Mouse (Mus musculus) small intestine, adult 2 months (tissue): Measurements from ENCODE around the gene Tcap. TPM values are rescaled to one million over a fixed set of nuclear protein-coding genes. Genes with fewer than 3 reads are reported as not detected.
"Not testable (repeated sequence)": the region's sequence is repeated elsewhere in the genome, so short reads cannot be mapped to it uniquely, and the experiment has no call there.

Experiments used
- H3K27ac ChIP-seq: fragments of 200-500 bp; 2 replicates; pipeline ENCODE4 v1.5.1; 2012; ENCODE audit warnings: low read depth, low read length, control low read depth, inconsistent platforms; ENCODE audit not compliant: insufficient read depth
- H3K27me3 ChIP-seq: fragments of 200-500 bp; 2 replicates; pipeline ENCODE4 v1.6.1; 2012; ENCODE audit warnings: mild to moderate bottlenecking, moderate library complexity, low read length, inconsistent platforms; ENCODE audit not compliant: control insufficient read depth, insufficient read depth
- H3K36me3 ChIP-seq: fragments of 200-500 bp; 2 replicates; pipeline ENCODE4 v1.6.1; 2012; ENCODE audit warnings: mild to moderate bottlenecking, low read length, control low read depth, inconsistent platforms; ENCODE audit not compliant: control insufficient read depth, insufficient read depth
- H3K4me1 ChIP-seq: fragments of 200-500 bp; 2 replicates; pipeline ENCODE4 v1.6.1; 2012; ENCODE audit warnings: low read length, inconsistent platforms, mixed read lengths; ENCODE audit not compliant: control insufficient read depth, insufficient read depth, insufficient read length
- H3K4me3 ChIP-seq: fragments of 200-500 bp; 2 replicates; pipeline ENCODE4 v1.5.1; 2012; ENCODE audit warnings: low read depth, mild to moderate bottlenecking, control low read depth, inconsistent platforms, low read length, moderate library complexity
- CTCF ChIP-seq: fragments of 200-500 bp; IDR thresholded peaks from 2 replicates; pipeline ENCODE4 v1.5.1; 2012; ENCODE audit warnings: low read depth, mild to moderate bottlenecking, control low read depth, inconsistent platforms, low read length, moderate library complexity, mixed read lengths; ENCODE audit not compliant: insufficient replicate concordance, insufficient read length; ENCODE audit errors: extremely low read depth
- POLR2A ChIP-seq: fragments of 200-500 bp; IDR thresholded peaks from 2 replicates; pipeline ENCODE4 v1.6.1; 2012; ENCODE audit warnings: low read depth, mild to moderate bottlenecking, control low read depth, inconsistent platforms, low read length, moderate library complexity
- WGBS: fragments of 180-500 bp; shearing (Covaris S2); methylation state at CpG from one replicate; pipeline ENCODE4 v1.1.7; 2018; 5-methylcytosine and 5-hydroxymethylcytosine counted together
- polyA plus RNA-seq: library from polyadenylated mRNA; depleted of rRNA; stranded (reverse); fragments of >200 nt; gene quantifications from 2 replicates; pipeline ENCODE4 v1.2.3, GENCODE M21; 2012

Tcap gene
- polyA plus RNA-seq, 1 experiment: 0.42 TPM

- WGBS: 92% methylated on average over 6 of the region's 6 CpGs
- Histone ChIP-seq H3K36me3 (peaks cover 38% of the 10 kb centered on the region), H3K27me3 (no peaks in the 10 kb centered on the region), H3K4me3 (no peak overlapping the region), H3K27ac (no peak overlapping the region), H3K4me1 (no peaks in the 10 kb centered on the region)
- TF ChIP-seq CTCF (no peak), POLR2A (no peak)
These were observed 10.4 kb upstream of the Tcap start for GRCm38 (mm10) chr11:98373244-98373643.

- no peak overlapping the region for H3K4me3 ChIP-seq
- no peak for TF ChIP-seq POLR2A
- no peak overlapping the region for H3K27ac ChIP-seq
- 90% methylated on average over 8 of the region's 8 CpGs for WGBS
- H3K27me3 ChIP-seq: no peaks in the 10 kb centered on the region
- H3K36me3 ChIP-seq: peaks cover 48% of the 10 kb centered on the region
- no peaks in the 10 kb centered on the region for H3K4me1 ChIP-seq
These were observed 9.3 kb upstream of the Tcap start for GRCm38 (mm10) chr11:98374266-98374665.

GRCm38 (mm10) chr11:98376756-98377155 is 6.9 kb upstream of the Tcap start:
- H3K4me3 ChIP-seq: no peak overlapping the region
- no peaks in the 10 kb centered on the region for H3K4me1 ChIP-seq
- 82% methylated on average over 5 of the region's 5 CpGs for WGBS
- H3K36me3 ChIP-seq: peaks cover 63% of the 10 kb centered on the region
- H3K27ac ChIP-seq: no peak overlapping the region
- no peak for TF ChIP-seq CTCF
- no peak for TF ChIP-seq POLR2A
- no peaks in the 10 kb centered on the region for H3K27me3 ChIP-seq

GRCm38 (mm10) chr11:98377787-98378186 is 5.8 kb upstream of the Tcap start:
- WGBS: 78% methylated on average over 11 of the region's 11 CpGs
- Histone ChIP-seq H3K36me3 (peaks cover 63% of the 10 kb centered on the region), H3K4me3 (no peak overlapping the region), H3K27ac (no peak overlapping the region), H3K4me1 (no peaks in the 10 kb centered on the region), H3K27me3 (no peaks in the 10 kb centered on the region)
- TF ChIP-seq CTCF (no peak), POLR2A (no peak)

GRCm38 (mm10) chr11:98379379-98379778 is 4.2 kb upstream of the Tcap start:
- TF ChIP-seq POLR2A: no peak
- no peak for TF ChIP-seq CTCF
- Histone ChIP-seq H3K36me3 (peaks cover 61% of the 10 kb centered on the region), H3K27ac (no peak overlapping the region), H3K4me1 (peaks cover 2% of the 10 kb centered on the region; the same call in 1 of the 2 replicates), H3K4me3 (no peak overlapping the region), H3K27me3 (no peaks in the 10 kb centered on the region)
- 84% methylated on average over 7 of the region's 7 CpGs for WGBS

- Histone ChIP-seq H3K27ac (no peak overlapping the region), H3K36me3 (peaks cover 53% of the 10 kb centered on the region), H3K4me1 (peaks cover 2% of the 10 kb centered on the region; the same call in 1 of the 2 replicates), H3K4me3 (no peak overlapping the region), H3K27me3 (no peaks in the 10 kb centered on the region)
- 79% methylated on average over 6 of the region's 6 CpGs for WGBS
- TF ChIP-seq POLR2A: no peak
- no peak for TF ChIP-seq CTCF
These were observed 3.5 kb upstream of the Tcap start for GRCm38 (mm10) chr11:98380106-98380505.

- TF ChIP-seq POLR2A (no peak), CTCF (no peak)
- WGBS: 88% methylated on average over 2 of the region's 2 CpGs
- Histone ChIP-seq H3K4me1 (peaks cover 2% of the 10 kb centered on the region; the same call in 1 of the 2 replicates), H3K27me3 (no peaks in the 10 kb centered on the region), H3K27ac (no peak overlapping the region), H3K4me3 (no peak overlapping the region), H3K36me3 (peaks cover 39% of the 10 kb centered on the region)
These were observed 2.0 kb upstream of the Tcap start for GRCm38 (mm10) chr11:98381651-98382050.

GRCm38 (mm10) chr11:98382405-98382804 is 1.2 kb upstream of the Tcap start:
- H3K27me3 ChIP-seq, H3K27ac ChIP-seq, H3K4me3 ChIP-seq, H3K4me1 ChIP-seq: not testable (repeated sequence)
- H3K36me3 ChIP-seq: peaks cover 32% of the 10 kb centered on the region
- TF ChIP-seq CTCF: peak; percentile 10; the same call in 1 of the 2 replicates
- WGBS: 26% methylated on average over 2 of the region's 2 CpGs
